Mouse (Mus musculus): Measurements from ENCODE around the gene Lzts2. TPM values are rescaled to one million over a fixed set of nuclear protein-coding genes. Genes with fewer than 3 reads are reported as not detected.

Lzts2 gene
- polyA plus RNA-seq, 1 experiment, result 39.9 TPM

GRCm38 (mm10) chr19:45074580-45075322, 60.5 kb downstream of the Lzts2 start, which contains the start of gene Kazald1:
Gene Kazald1 (plus strand): TSS chr19:45075241.
- TF ChIP-seq CTCF (IDR thresholded peaks at IDR 0.05; ENCODE audit: borderline replicate concordance, extremely low read depth, insufficient read depth, insufficient read length) (no peak), POLR2A (IDR thresholded peaks at IDR 0.05; ENCODE audit: borderline replicate concordance, extremely low read depth, insufficient read depth, insufficient read length, poor library complexity, severe bottlenecking) (peak; percentile 44; the same call in 1 of the 2 replicates)
- peak; percentile 97 for DNase-seq (ENCODE audit: low read depth)

- DNase-seq (ENCODE audit: low read depth), result no peak
- TF ChIP-seq POLR2A (IDR thresholded peaks at IDR 0.05; ENCODE audit: borderline replicate concordance, extremely low read depth, insufficient read depth, insufficient read length, poor library complexity, severe bottlenecking) (no peak), CTCF (IDR thresholded peaks at IDR 0.05; ENCODE audit: borderline replicate concordance, extremely low read depth, insufficient read depth, insufficient read length) (0 out of 2 replicates have a peak, but pooled peaks have one; percentile 10)
Observed at GRCm38 (mm10) chr19:45075323-45076035, 61.3 kb downstream of the Lzts2 start.

- DNase-seq (ENCODE audit: low read depth), result no peak
Observed at GRCm38 (mm10) chr19:45076036-45076575, 61.9 kb downstream of the Lzts2 start.

More at GRCm38 (mm10) chr19:45076036-45076575, 61.9 kb downstream of the Lzts2 start:
- TF ChIP-seq POLR2A (IDR thresholded peaks at IDR 0.05; ENCODE audit: borderline replicate concordance, extremely low read depth, insufficient read depth, insufficient read length, poor library complexity, severe bottlenecking), result no peak
- TF ChIP-seq CTCF (IDR thresholded peaks at IDR 0.05; ENCODE audit: borderline replicate concordance, extremely low read depth, insufficient read depth, insufficient read length), result no peak

Other genes starting within 250 kb of the Lzts2 start
- 49.0 and 51.3 TPM in 2 replicates for gene Slf2, start 83.3 kb upstream of the Lzts2 start, polyA plus RNA-seq (2012; rRNA removed)
- 172 and 215 TPM in 2 replicates for gene Sema4g, start 25.3 kb upstream of the Lzts2 start, polyA plus RNA-seq (2012; rRNA removed)
- gene Twnk, start 8.8 kb upstream of the Lzts2 start, polyA plus RNA-seq (2012; rRNA removed), result 15.6 and 16.5 TPM in 2 replicates
- gene Mrpl43, start 8.0 kb upstream of the Lzts2 start, polyA plus RNA-seq (2012; rRNA removed), result 96.2 and 115 TPM in 2 replicates
- 8.8 and 9.8 TPM in 2 replicates for gene Pdzd7, start 31.3 kb downstream of the Lzts2 start, polyA plus RNA-seq (2012; rRNA removed)
- gene Sfxn3, start 33.1 kb downstream of the Lzts2 start, polyA plus RNA-seq (2012; rRNA removed), result 83.3 and 93.1 TPM in 2 replicates
- 1.5 and 3.0 TPM in 2 replicates for gene Kazald1, start 60.8 kb downstream of the Lzts2 start, polyA plus RNA-seq (2012; rRNA removed)
- 0.83 and 3.4 TPM in 2 replicates for gene Tlx1, start 136.3 kb downstream of the Lzts2 start, polyA plus RNA-seq (2012; rRNA removed)
- gene Lbx1, start 221.4 kb downstream of the Lzts2 start, polyA plus RNA-seq (2012; rRNA removed), result 0.97 and 8.4 TPM in 2 replicates

Measured in brain, embryonic 14.5 days (tissue).